Mouse (Mus musculus) lung, embryonic 15.5 days (tissue): ENCODE results near the gene Efcab10. TPM values are rescaled to one million over a fixed set of nuclear protein-coding genes. Genes with fewer than 3 reads are reported as not detected.

Source experiments
- ATAC-seq: fragments of 200-750 bp; cut with Nextera tagmentation; 2 replicates; pipeline ENCODE4 v1.8.0; 2017; ENCODE audit warnings: moderate number of reproducible peaks, borderline replicate concordance; ENCODE audit not compliant: low FRiP score, low TSS enrichment; ENCODE audit errors: extremely low read depth
- H3K27ac ChIP-seq: fragments of 300-500 bp; sonication (generic); 2 replicates; pipeline ENCODE4 v1.5.1; 2015; ENCODE audit warnings: moderate library complexity, mild to moderate bottlenecking, inconsistent platforms
- H3K27me3 ChIP-seq: fragments of 300-500 bp; sonication (generic); 2 replicates; pipeline ENCODE4 v1.6.1; 2015; ENCODE audit warnings: inconsistent platforms
- H3K36me3 ChIP-seq: fragments of 300-500 bp; sonication (generic); 2 replicates; pipeline ENCODE4 v1.6.1; 2015; ENCODE audit warnings: inconsistent platforms
- H3K4me1 ChIP-seq: fragments of 300-500 bp; sonication (generic); 2 replicates; pipeline ENCODE4 v1.6.1; 2015; ENCODE audit warnings: inconsistent platforms
- H3K4me2 ChIP-seq: fragments of 300-500 bp; sonication (generic); 2 replicates; pipeline ENCODE4 v1.6.1; 2015; ENCODE audit warnings: inconsistent platforms, mild to moderate bottlenecking, moderate library complexity
- H3K4me3 ChIP-seq: fragments of 300-500 bp; sonication (generic); 2 replicates; pipeline ENCODE4 v1.5.1; 2015; ENCODE audit warnings: mild to moderate bottlenecking, inconsistent platforms
- H3K9ac ChIP-seq: fragments of 300-500 bp; sonication (generic); 2 replicates; pipeline ENCODE4 v1.6.1; 2015; ENCODE audit warnings: inconsistent platforms
- H3K9me3 ChIP-seq: fragments of 300-500 bp; sonication (generic); 2 replicates; pipeline ENCODE4 v1.6.1; 2016; ENCODE audit warnings: inconsistent platforms
- WGBS: fragments of 180-500 bp; shearing (Covaris S2); methylation state at CpG from one replicate; pipeline ENCODE4 v1.1.7; 2015; 5-methylcytosine and 5-hydroxymethylcytosine counted together
- polyA plus RNA-seq: library from polyadenylated mRNA; unstranded; fragments of >200 nt; fragmentation: Nextera tagmentation; extraction: Ambion mirVana; gene quantifications from 2 replicates; pipeline ENCODE4 v1.2.1, GENCODE M21; 2015

Efcab10 gene
- 2.2 and 2.6 TPM in 2 replicates for polyA plus RNA-seq

- Histone ChIP-seq H3K4me3 (peak within 1 kb of the TSS; percentile 24), H3K36me3 (no peaks in the 10 kb centered on the region), H3K4me1 (peaks cover 7% of the 10 kb centered on the region; the same call in 1 of the 2 replicates), H3K27ac (no peak within 1 kb of the TSS), H3K4me2 (peak within 1 kb of the TSS; percentile 54), H3K27me3 (no peaks in the 10 kb centered on the region), H3K9me3 (no peaks in the 10 kb centered on the region), H3K9ac (no peak within 1 kb of the TSS)
- no peak for ATAC-seq
- WGBS: 9% methylated on average over 24 of the region's 24 CpGs
These were observed at the start of gene Efcab10 for GRCm38 (mm10) chr12:33394804-33395623. TSS of gene Efcab10 (plus strand) at chr12:33394854.

GRCm38 (mm10) chr12:33344970-33345772 is 49.5 kb upstream of the Efcab10 start:
- H3K4me2 ChIP-seq: peak overlapping the region; percentile 21; the same call in 1 of the 2 replicates
- no peak overlapping the region for H3K27ac ChIP-seq
- H3K9me3 ChIP-seq: no peaks in the 10 kb centered on the region
- no peak overlapping the region for H3K4me3 ChIP-seq
- peaks cover 25% of the 10 kb centered on the region for H3K4me1 ChIP-seq
- H3K9ac ChIP-seq: no peak overlapping the region
- 20% methylated on average over 25 of the region's 25 CpGs for WGBS
- H3K27me3 ChIP-seq: no peaks in the 10 kb centered on the region
- H3K36me3 ChIP-seq: no peaks in the 10 kb centered on the region
- no peak for ATAC-seq

- ATAC-seq: no peak
- peaks cover 25% of the 10 kb centered on the region for H3K4me1 ChIP-seq
- no peak overlapping the region for H3K4me2 ChIP-seq
- H3K27ac ChIP-seq: no peak overlapping the region
- no peaks in the 10 kb centered on the region for H3K9me3 ChIP-seq
- no peaks in the 10 kb centered on the region for H3K36me3 ChIP-seq
- H3K9ac ChIP-seq: no peak overlapping the region
- H3K27me3 ChIP-seq: no peaks in the 10 kb centered on the region
- 52% methylated on average over 23 of the region's 23 CpGs for WGBS
- no peak overlapping the region for H3K4me3 ChIP-seq
These were observed 48.8 kb upstream of the Efcab10 start for GRCm38 (mm10) chr12:33345773-33346435.

GRCm38 (mm10) chr12:33352671-33353070 is 42.0 kb upstream of the Efcab10 start:
- no peaks in the 10 kb centered on the region for H3K9me3 ChIP-seq
- H3K4me2 ChIP-seq: no peak overlapping the region
- peaks cover 7% of the 10 kb centered on the region; the same call in 1 of the 2 replicates for H3K36me3 ChIP-seq
- 69% methylated on average over 4 of the region's 4 CpGs for WGBS
- ATAC-seq: no peak
- H3K4me1 ChIP-seq: no peaks in the 10 kb centered on the region
- H3K9ac ChIP-seq: no peak overlapping the region
- H3K27me3 ChIP-seq: no peaks in the 10 kb centered on the region
- no peak overlapping the region for H3K27ac ChIP-seq
- H3K4me3 ChIP-seq: no peak overlapping the region

GRCm38 (mm10) chr12:33358345-33358744 is 36.3 kb upstream of the Efcab10 start:
- H3K9me3 ChIP-seq: no peaks in the 10 kb centered on the region
- H3K27ac ChIP-seq: no peak overlapping the region
- no peak overlapping the region for H3K4me2 ChIP-seq
- no peak overlapping the region for H3K4me3 ChIP-seq
- no peak overlapping the region for H3K9ac ChIP-seq
- WGBS: 77% methylated on average over 10 of the region's 10 CpGs
- no peak for ATAC-seq
- no peaks in the 10 kb centered on the region for H3K27me3 ChIP-seq
- peaks cover 4% of the 10 kb centered on the region; the same call in 1 of the 2 replicates for H3K36me3 ChIP-seq
- H3K4me1 ChIP-seq: peaks cover 8% of the 10 kb centered on the region; the same call in 1 of the 2 replicates

GRCm38 (mm10) chr12:33359209-33359608 is 35.4 kb upstream of the Efcab10 start:
- peaks cover 8% of the 10 kb centered on the region; the same call in 1 of the 2 replicates for H3K4me1 ChIP-seq
- no peaks in the 10 kb centered on the region for H3K9me3 ChIP-seq
- H3K4me3 ChIP-seq: no peak overlapping the region
- no peaks in the 10 kb centered on the region for H3K27me3 ChIP-seq
- H3K36me3 ChIP-seq: no peaks in the 10 kb centered on the region; the same call in 1 of the 2 replicates
- no peak overlapping the region for H3K9ac ChIP-seq
- no peak for ATAC-seq
- no peak overlapping the region for H3K27ac ChIP-seq
- no peak overlapping the region for H3K4me2 ChIP-seq
- 94% methylated on average over 7 of the region's 7 CpGs for WGBS

GRCm38 (mm10) chr12:33359878-33360482 is 34.7 kb upstream of the Efcab10 start:
- Histone ChIP-seq H3K4me1 (peaks cover 8% of the 10 kb centered on the region; the same call in 1 of the 2 replicates), H3K9me3 (no peaks in the 10 kb centered on the region), H3K27ac (no peak overlapping the region), H3K27me3 (no peaks in the 10 kb centered on the region), H3K4me2 (no peak overlapping the region), H3K4me3 (no peak overlapping the region), H3K36me3 (no peaks in the 10 kb centered on the region; the same call in 1 of the 2 replicates), H3K9ac (no peak overlapping the region)
- no peak for ATAC-seq
- WGBS: 81% methylated on average over 5 of the region's 5 CpGs

- WGBS: 39% methylated on average over 6 of the region's 6 CpGs
These were observed 33.9 kb upstream of the Efcab10 start for GRCm38 (mm10) chr12:33360729-33361128.

GRCm38 (mm10) chr12:33364511-33364910 is 30.1 kb upstream of the Efcab10 start:
- H3K36me3 ChIP-seq: no peaks in the 10 kb centered on the region
- no peaks in the 10 kb centered on the region for H3K27me3 ChIP-seq
- no peak overlapping the region for H3K4me2 ChIP-seq
- H3K4me1 ChIP-seq: peaks cover 8% of the 10 kb centered on the region; the same call in 1 of the 2 replicates
- no peak overlapping the region for H3K4me3 ChIP-seq
- ATAC-seq: no peak
- H3K9ac ChIP-seq: no peak overlapping the region
- WGBS: 82% methylated on average over 8 of the region's 8 CpGs
- H3K9me3 ChIP-seq: no peaks in the 10 kb centered on the region
- H3K27ac ChIP-seq: no peak overlapping the region

More at GRCm38 (mm10) chr12:33360729-33361128, 33.9 kb upstream of the Efcab10 start:
- Histone ChIP-seq H3K4me2 (no peak overlapping the region), H3K27ac (0 out of 2 replicates have a peak overlapping the region, but pooled peaks have one; percentile 33), H3K4me1 (peaks cover 8% of the 10 kb centered on the region; the same call in 1 of the 2 replicates), H3K9ac (no peak overlapping the region), H3K4me3 (no peak overlapping the region), H3K9me3 (no peaks in the 10 kb centered on the region), H3K27me3 (no peaks in the 10 kb centered on the region), H3K36me3 (no peaks in the 10 kb centered on the region; the same call in 1 of the 2 replicates)
- ATAC-seq: no peak

- H3K4me2 ChIP-seq: no peak overlapping the region
- ATAC-seq: no peak
- 85% methylated on average over 8 of the region's 8 CpGs for WGBS
- no peak overlapping the region for H3K4me3 ChIP-seq
- H3K9me3 ChIP-seq: no peaks in the 10 kb centered on the region
- H3K27me3 ChIP-seq: no peaks in the 10 kb centered on the region
- H3K27ac ChIP-seq: no peak overlapping the region
- no peak overlapping the region for H3K9ac ChIP-seq
- H3K4me1 ChIP-seq: peaks cover 6% of the 10 kb centered on the region; the same call in 1 of the 2 replicates
- H3K36me3 ChIP-seq: no peaks in the 10 kb centered on the region
These were observed 29.5 kb upstream of the Efcab10 start for GRCm38 (mm10) chr12:33365133-33365532.

GRCm38 (mm10) chr12:33369555-33369954 is 25.1 kb upstream of the Efcab10 start:
- Histone ChIP-seq H3K9ac (no peak overlapping the region), H3K4me1 (no peaks in the 10 kb centered on the region), H3K4me2 (no peak overlapping the region), H3K4me3 (no peak overlapping the region), H3K36me3 (no peaks in the 10 kb centered on the region), H3K27me3 (no peaks in the 10 kb centered on the region), H3K9me3 (no peaks in the 10 kb centered on the region), H3K27ac (no peak overlapping the region)
- no peak for ATAC-seq
- WGBS: 69% methylated on average over 3 of the region's 3 CpGs
